Mouse (Mus musculus) forebrain, embryonic 13.5 days (tissue): ENCODE data around the gene Capn10. TPM values are rescaled to one million over a fixed set of nuclear protein-coding genes. Genes with fewer than 3 reads are reported as not detected.

Experiments
- ATAC-seq: fragments of 200-750 bp; cut with Nextera tagmentation; 2 replicates; pipeline ENCODE4 v1.8.0; 2017
- H3K27ac ChIP-seq: fragments of 300-500 bp; sonication (generic); 2 replicates; pipeline ENCODE4 v1.5.1; 2015; ENCODE audit warnings: inconsistent platforms, mild to moderate bottlenecking, moderate library complexity
- H3K27me3 ChIP-seq: fragments of 300-500 bp; sonication (generic); 2 replicates; pipeline ENCODE4 v1.6.1; 2015; ENCODE audit warnings: mild to moderate bottlenecking, inconsistent platforms
- H3K36me3 ChIP-seq: fragments of 300-500 bp; sonication (generic); 2 replicates; pipeline ENCODE4 v1.6.1; 2015; ENCODE audit warnings: mild to moderate bottlenecking, inconsistent platforms; ENCODE audit not compliant: poor library complexity, severe bottlenecking
- H3K4me1 ChIP-seq: fragments of 300-500 bp; sonication (generic); 2 replicates; pipeline ENCODE4 v1.6.1; 2015; ENCODE audit warnings: inconsistent platforms
- H3K4me2 ChIP-seq: fragments of 300-500 bp; sonication (generic); 2 replicates; pipeline ENCODE4 v1.6.1; 2015; ENCODE audit warnings: inconsistent platforms, mild to moderate bottlenecking, moderate library complexity
- H3K4me3 ChIP-seq: fragments of 300-500 bp; sonication (generic); 2 replicates; pipeline ENCODE4 v1.5.1; 2015; ENCODE audit warnings: mild to moderate bottlenecking, inconsistent platforms
- H3K9ac ChIP-seq: fragments of 300-500 bp; sonication (generic); 2 replicates; pipeline ENCODE4 v1.6.1; 2015; ENCODE audit warnings: mild to moderate bottlenecking, inconsistent platforms
- H3K9me3 ChIP-seq: fragments of 300-500 bp; sonication (generic); replicated peaks from 2 replicates; pipeline ENCODE4 v1.6.1; 2016; ENCODE audit warnings: inconsistent platforms
- WGBS: fragments of 180-500 bp; shearing (Covaris S2); methylation state at CpG from one replicate; pipeline ENCODE4 v1.1.7; 2015; 5-methylcytosine and 5-hydroxymethylcytosine counted together
- polyA plus RNA-seq: library from polyadenylated mRNA; unstranded; fragments of >200 nt; fragmentation: Nextera tagmentation; extraction: Ambion mirVana; gene quantifications from 2 replicates; pipeline ENCODE4 v1.2.1, GENCODE M21; 2015

Capn10 gene
- polyA plus RNA-seq, 1 experiment from 2014 or later = 51.7 TPM

DNA sequence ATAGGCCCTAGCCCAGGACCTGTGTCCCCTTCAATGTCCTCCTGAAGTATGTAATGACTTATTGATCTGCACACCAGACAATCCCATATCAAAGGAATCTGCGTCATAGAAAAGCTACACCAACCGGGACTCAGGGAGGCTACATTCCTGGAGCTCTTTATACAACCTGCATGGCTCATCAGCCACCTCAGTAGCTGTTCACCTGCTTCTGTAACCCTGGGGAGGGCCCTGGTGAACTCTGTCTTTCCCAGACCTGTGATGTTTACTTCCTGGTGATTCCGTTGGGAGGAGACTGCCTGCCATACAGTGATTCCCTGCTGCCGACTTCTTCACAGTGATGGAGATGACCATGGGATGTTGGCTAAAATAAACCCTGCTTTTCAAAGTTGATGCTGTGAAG is 54.7 kb downstream of the Capn10 start:
- Histone ChIP-seq H3K4me2 (no peak overlapping the region), H3K27me3 (no peaks in the 10 kb centered on the region), H3K4me3 (no peak overlapping the region), H3K9me3 (no peaks in the 10 kb centered on the region), H3K27ac (no peak overlapping the region), H3K36me3 (no peaks in the 10 kb centered on the region), H3K4me1 (no peaks in the 10 kb centered on the region), H3K9ac (no peak overlapping the region)
- 86% methylated on average over 4 of the region's 4 CpGs for WGBS
- ATAC-seq = no peak

DNA sequence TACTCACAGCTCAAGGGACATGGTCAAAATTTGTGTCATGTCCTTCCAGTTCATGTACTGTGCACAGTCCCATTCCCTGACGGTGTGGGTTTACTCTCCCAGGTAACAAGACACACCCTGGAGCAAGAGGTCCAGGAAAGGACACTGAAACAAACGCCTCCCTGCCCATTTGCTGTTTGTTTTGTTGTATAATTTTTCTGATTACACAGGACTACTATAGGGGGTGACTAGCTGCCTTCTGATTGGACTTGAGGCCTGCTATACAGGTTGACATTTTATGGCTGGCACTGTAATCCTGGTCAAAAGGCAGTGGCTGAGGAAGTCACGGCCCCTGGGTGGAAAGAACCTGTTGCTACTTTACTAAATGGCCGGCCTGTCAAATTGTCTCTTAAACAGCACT is 55.7 kb downstream of the Capn10 start:
- Histone ChIP-seq H3K4me3 (no peak overlapping the region), H3K9me3 (no peaks in the 10 kb centered on the region), H3K4me2 (no peak overlapping the region), H3K4me1 (no peaks in the 10 kb centered on the region), H3K9ac (no peak overlapping the region), H3K27me3 (no peaks in the 10 kb centered on the region), H3K27ac (no peak overlapping the region), H3K36me3 (no peaks in the 10 kb centered on the region)
- no peak for ATAC-seq
- 75% methylated on average over 4 of the region's 4 CpGs for WGBS

DNA sequence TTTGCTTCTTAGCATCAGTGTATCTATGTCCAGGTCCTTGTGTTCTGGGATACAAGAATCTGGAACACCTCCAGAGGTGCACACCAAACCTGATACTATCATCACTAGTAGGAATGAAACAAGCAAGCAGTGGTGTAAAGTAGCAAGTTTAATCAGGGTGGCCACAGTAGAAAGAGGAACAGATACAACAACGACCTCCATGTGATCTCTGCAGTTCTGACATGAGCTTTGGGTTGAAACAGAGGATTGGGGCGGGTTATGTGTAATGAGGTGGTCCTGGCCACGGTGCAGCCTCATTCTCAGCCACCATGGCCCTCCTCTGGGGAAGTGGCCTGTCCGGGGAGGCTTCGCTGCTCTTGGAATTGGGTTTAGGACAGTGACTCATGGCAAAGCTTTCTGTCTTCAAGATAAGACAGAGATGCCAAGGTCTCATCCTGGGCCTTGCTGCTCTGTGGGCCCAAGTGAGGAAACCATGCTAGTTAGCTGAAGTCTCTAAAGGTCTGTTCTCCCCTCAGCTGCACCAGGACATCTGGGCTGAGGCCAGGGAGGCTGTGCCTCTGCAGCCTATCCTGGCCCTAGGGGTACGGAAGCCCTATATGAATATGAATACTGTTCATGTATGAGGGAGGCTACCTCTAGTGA is 58.2 kb downstream of the Capn10 start:
- no peak overlapping the region for H3K4me2 ChIP-seq
- H3K36me3 ChIP-seq = no peaks in the 10 kb centered on the region
- 79% methylated on average over 6 of the region's 6 CpGs for WGBS
- no peak overlapping the region for H3K4me3 ChIP-seq
- no peak overlapping the region for H3K27ac ChIP-seq
- no peaks in the 10 kb centered on the region for H3K27me3 ChIP-seq
- ATAC-seq = no peak
- H3K4me1 ChIP-seq = no peaks in the 10 kb centered on the region
- no peak overlapping the region for H3K9ac ChIP-seq
- H3K9me3 ChIP-seq = no peaks in the 10 kb centered on the region

DNA sequence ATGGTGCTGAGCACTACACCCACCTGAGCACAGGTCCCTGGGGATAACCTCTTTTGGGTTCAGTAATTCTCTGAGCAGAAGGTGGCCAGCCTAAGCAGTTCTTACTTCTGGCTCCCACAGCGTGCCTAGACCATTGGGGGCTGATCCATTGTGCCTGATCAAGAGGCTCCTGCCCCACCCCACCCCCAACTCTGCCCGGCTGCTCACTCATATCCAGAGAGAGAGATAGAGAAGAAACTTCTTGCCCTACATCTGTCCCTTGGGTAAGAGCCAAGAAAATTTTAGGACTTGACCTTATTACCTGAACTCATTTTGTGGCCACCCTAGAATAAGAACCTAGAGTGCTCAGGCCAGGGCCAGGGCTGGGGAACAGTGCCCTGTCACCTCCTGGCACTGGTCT is 58.7 kb downstream of the Capn10 start:
- Histone ChIP-seq H3K4me3 (no peak overlapping the region), H3K27me3 (no peaks in the 10 kb centered on the region), H3K9me3 (no peaks in the 10 kb centered on the region), H3K4me1 (no peaks in the 10 kb centered on the region), H3K27ac (no peak overlapping the region), H3K9ac (no peak overlapping the region), H3K36me3 (no peaks in the 10 kb centered on the region), H3K4me2 (no peak overlapping the region)
- 74% methylated on average over 2 of the region's 2 CpGs for WGBS
- ATAC-seq = no peak

Other genes starting within 250 kb of the Capn10 start
- 115 and 117 TPM in 2 replicates for gene Gpc1, start 102.7 kb upstream of the Capn10 start, polyA plus RNA-seq
- gene Ankmy1, start 31.5 kb upstream of the Capn10 start, polyA plus RNA-seq = 0.71 and 1.4 TPM in 2 replicates
- 16.6 and 17.5 TPM in 2 replicates for gene Dusp28, start 27.4 kb upstream of the Capn10 start, polyA plus RNA-seq
- gene Rnpepl1, start 23.6 kb upstream of the Capn10 start, polyA plus RNA-seq = 18.6 and 20.5 TPM in 2 replicates
- 0.25 and 0.46 TPM in 2 replicates for gene Gpr35, start 16.5 kb downstream of the Capn10 start, polyA plus RNA-seq
- not detected in 2 replicates for gene Aqp12, start 72.0 kb downstream of the Capn10 start, polyA plus RNA-seq
- 205 and 224 TPM in 2 replicates for gene Kif1a, start 167.6 kb downstream of the Capn10 start, polyA plus RNA-seq
- gene Agxt, start 200.9 kb downstream of the Capn10 start, polyA plus RNA-seq = not detected in 2 replicates
- gene 2310007B03Rik, start 226.6 kb downstream of the Capn10 start, polyA plus RNA-seq = 0.08 and 0.16 TPM in 2 replicates
- 0.10 and 0.20 TPM in 2 replicates for gene Crocc2, start 234.3 kb downstream of the Capn10 start, polyA plus RNA-seq